Mouse (Mus musculus): ENCODE results near the gene Npas1.

Npas1 gene

GRCm38 (mm10) chr7:16477628-16478027 is at the start of gene Npas1:
Gene Npas1 (minus strand): TSS chr7:16477728.
- no peak for DNase-seq (ENCODE audit: low spot score)

- no peak for DNase-seq (ENCODE audit: low spot score)
These were observed 48.5 kb upstream of the Npas1 start for GRCm38 (mm10) chr7:16525995-16526394.

GRCm38 (mm10) chr7:16525448-16525847 is 47.9 kb upstream of the Npas1 start:
- DNase-seq (ENCODE audit: low spot score): no peak

GRCm38 (mm10) chr7:16524308-16524707 is 46.8 kb upstream of the Npas1 start:
- no peak for DNase-seq (ENCODE audit: low spot score)

GRCm38 (mm10) chr7:16519310-16519709 is 41.8 kb upstream of the Npas1 start:
- DNase-seq (ENCODE audit: low spot score): no peak

DNA sequence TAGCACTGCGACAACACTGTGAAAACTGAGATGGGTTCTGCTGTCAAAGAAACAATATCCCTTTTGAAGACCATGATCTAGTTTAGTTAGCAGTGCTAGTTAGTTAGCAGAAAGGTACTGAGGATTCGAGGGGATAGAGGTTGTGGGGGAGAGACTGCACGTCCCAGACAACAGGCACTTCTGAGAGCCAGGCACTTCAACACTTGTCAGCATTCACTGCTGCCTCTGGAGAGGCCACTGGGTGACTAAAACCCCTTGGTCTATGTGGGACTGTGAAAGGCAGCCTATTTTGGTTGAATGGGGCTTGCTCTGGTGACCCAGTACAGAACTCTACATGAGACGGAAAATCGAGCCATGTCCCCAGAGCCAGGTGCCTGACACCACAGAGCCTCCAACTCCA is 39.7 kb upstream of the Npas1 start:
- DNase-seq (ENCODE audit: low spot score): no peak

- DNase-seq (ENCODE audit: low spot score): no peak
These were observed 29.8 kb upstream of the Npas1 start for GRCm38 (mm10) chr7:16507284-16507683.

DNA sequence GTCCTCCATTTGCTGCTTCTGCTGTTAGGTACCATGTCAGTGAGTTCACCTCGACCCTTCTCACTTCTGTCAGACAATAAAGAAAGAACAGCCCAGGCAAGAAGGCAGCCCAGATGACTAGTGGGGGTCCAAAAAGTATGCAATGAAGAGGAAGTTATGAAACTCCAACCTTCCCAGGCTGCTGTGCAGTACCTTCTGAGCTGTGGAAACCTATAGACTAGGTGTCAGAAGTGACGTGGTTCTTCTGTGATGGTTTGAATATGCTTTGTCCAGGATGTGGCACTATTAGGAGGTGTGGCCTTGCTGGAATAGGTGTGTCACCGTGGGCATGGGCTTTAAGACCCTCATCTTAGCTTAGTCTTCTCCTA is 27.7 kb upstream of the Npas1 start:
- DNase-seq (ENCODE audit: low spot score): no peak

DNA sequence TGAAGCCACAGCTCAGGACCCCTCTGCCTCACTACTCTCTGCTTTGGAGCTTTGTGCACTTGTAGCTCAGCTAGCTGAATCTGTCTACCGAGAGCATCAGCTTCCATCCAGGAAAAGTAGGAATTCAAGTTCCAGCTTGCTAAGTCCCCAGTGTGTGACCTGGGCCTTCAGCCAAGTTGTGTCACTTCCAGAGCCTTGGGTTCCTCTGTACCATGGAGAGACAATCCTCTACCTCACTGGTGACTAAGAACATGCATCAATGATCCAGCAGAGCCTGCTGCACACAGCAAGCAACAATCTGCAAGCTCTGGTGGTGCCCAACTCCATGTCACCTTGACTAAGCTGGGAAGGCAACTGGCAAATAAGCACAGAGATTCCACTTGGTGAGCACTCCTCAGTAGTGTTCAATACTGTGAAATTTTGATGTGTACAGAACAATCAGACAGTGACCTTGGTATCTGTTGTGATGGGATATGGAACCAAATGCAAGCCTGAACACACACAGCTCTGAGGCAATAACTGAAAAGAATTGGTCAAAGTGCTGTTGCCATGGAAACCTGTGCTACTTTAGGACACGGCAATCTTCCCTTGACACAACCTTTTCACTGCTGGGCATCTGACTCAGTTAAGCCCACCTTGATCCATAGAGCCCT is 27.2 kb upstream of the Npas1 start:
- no peak for DNase-seq (ENCODE audit: low spot score)

DNA sequence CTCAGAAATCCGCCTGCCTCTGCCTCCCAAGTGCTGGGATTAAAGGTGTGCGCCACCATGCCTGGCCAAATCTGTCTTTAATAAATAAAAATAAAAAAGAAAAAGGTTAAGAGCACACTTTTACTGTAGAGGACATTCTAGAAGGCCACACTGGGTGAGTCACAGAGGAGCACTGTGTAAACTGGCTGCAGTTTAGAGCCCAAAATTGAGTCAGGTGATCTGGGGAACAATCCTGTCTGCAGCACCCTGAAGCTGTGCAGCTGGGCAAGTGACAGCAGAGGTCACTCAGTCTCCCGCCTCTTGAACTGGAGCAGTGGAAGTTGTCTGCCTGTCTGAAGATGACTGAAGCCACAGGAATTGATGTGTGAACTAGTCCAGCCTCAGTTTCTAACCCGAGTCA is 24.0 kb upstream of the Npas1 start:
- DNase-seq (ENCODE audit: low spot score): no peak

DNA sequence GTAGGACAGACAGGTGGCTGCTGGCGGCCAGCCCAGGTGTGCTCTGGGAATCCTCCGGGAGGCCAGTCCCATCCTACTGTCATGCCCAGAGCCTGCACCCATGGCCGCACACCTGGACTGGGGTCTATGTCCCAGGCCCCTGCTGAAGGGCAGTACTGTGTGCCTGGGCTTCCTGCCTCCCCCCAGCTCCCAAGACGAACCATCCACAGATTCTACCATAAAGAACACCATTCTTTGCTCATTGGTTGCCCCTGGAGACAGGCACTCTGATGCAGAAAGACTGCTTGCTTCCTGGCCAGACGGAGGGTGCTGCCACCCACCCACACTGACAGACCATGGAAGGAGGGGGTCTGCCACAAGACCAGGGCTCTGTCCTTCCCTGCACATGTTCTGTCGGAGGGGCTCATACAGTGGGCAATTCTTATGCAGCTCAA is 22.2 kb upstream of the Npas1 start:
- no peak for DNase-seq (ENCODE audit: low spot score)

DNA sequence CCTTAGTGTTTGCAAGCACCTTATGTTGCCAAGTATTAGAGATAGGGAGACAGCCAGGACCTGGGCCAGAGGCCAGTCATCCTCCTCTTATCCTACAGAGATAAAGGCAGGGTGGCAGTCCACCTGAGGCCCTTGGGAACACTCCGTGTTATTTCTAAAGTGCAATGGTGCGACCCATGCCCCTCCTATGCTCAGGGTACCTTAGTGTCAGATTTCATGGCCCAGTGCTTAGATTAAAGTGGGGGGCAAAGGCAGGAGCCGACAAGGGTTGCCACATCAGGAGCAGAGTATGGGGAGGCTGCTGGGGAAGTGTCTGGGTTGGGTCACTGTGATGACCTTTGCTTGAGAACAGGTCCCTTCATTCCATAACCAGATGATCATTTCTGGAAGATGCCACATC is 18.7 kb upstream of the Npas1 start:
- DNase-seq (ENCODE audit: low spot score): no peak

DNA sequence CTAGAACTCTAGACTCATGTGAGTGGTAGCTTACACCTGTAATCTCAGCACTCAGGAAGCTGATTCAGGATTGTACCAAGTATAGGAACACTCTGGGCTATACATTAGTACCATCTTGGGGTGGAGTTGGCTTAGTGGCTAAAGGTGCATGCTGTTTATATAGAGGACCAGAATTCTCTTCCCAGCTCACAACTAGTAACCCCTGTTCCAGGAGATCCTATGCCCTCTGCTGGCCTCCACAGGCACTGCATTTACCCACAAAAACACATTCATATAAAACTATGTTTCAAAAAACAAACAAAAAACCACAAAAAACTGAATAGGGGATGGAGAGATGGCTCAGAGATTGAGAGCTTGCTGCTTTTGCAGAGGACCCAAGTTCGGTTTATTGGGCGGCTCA is 15.8 kb upstream of the Npas1 start:
- DNase-seq (ENCODE audit: low spot score): no peak

- no peak for DNase-seq (ENCODE audit: low spot score)
These were observed 14.7 kb upstream of the Npas1 start for GRCm38 (mm10) chr7:16492211-16492610.

- peak; percentile 31 for DNase-seq (ENCODE audit: low spot score)
These were observed 14.2 kb upstream of the Npas1 start for GRCm38 (mm10) chr7:16491759-16492158.

DNA sequence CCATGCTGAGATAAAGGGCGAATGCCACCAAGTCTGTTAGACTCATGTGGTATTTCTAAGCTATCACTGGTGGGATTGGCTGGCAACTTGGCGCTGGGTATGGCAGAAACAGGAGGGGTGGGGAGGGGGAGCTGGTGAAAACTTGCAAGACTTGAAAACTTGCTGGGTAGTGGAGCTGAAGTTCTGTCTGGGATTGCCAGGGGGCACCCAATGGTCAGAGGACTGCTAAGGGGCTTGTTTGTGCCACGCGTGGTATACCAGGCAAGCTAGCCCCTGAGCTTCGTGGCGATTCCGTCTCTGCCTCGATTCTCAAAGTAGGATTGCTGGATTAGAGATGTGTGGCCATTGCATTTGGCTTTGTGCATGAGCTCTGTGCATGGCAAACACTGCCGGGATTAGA is 12.4 kb upstream of the Npas1 start:
- no peak for DNase-seq (ENCODE audit: low spot score)

DNA sequence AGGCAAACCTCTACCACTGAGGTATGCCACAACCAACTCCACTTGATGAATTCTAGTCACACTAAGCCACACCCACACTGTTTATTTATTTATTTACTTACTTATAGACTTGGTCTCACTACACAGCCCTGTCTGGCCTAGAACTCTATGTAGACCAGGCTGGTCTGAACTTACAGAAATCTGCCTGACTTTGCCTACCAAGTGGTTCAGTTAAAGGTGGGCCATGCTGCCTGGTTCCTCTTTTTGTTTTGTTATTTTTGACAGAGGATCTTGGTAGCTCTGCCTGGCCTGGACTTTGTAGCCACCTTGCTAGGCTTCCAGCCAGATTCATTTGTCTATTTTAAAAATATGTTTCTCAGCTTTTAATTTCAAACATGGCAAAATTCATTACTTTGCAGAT is 11.3 kb upstream of the Npas1 start:
- DNase-seq (ENCODE audit: low spot score): no peak

GRCm38 (mm10) chr7:16476600-16476989 is 933 bp downstream of the Npas1 start:
- DNase-seq (ENCODE audit: low spot score): no peak

DNA sequence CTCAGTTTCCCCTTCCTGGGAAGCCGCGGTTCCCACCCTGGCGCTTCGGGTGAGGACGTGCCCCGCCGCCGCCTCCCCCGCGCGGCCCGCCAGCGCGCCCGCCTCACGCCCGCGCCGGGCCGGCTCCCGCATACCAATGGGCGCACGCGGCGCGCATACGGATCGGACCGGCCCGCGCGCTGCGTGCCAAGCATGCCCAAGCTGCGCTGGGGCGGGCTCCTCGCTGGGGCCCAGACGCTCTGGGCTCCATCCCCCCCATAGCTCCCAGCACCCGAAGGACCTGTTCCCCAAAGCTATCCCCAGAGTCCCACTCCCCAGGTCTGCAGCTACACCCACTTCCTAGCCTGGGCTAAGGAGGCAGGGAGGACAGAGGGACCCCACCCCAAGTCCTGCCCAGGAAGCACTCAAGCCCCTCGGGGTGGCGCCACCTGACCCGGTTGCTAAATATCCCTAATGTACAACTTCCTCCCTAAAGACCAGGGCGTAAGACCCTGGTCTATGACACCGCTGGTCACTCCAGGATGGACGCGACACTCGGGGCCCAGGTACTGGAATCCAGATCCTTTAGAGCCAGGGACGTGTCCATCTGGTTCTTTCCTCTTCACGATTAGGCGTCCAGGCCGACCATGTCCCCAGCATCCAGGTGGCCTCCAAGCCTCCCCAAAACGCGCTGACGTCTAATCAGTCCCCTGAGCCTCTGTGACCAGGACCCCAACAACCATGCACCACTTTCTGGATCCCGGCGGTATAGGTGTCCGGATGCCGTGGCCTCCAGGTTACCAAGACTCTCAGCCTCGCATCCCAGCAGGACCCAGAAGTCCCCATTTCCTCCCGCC is 1.5 kb downstream of the Npas1 start:
- no peak for DNase-seq (ENCODE audit: low spot score)

- no peak for DNase-seq (ENCODE audit: low spot score)
These were observed 2.2 kb downstream of the Npas1 start for GRCm38 (mm10) chr7:16475321-16475720.

DNA sequence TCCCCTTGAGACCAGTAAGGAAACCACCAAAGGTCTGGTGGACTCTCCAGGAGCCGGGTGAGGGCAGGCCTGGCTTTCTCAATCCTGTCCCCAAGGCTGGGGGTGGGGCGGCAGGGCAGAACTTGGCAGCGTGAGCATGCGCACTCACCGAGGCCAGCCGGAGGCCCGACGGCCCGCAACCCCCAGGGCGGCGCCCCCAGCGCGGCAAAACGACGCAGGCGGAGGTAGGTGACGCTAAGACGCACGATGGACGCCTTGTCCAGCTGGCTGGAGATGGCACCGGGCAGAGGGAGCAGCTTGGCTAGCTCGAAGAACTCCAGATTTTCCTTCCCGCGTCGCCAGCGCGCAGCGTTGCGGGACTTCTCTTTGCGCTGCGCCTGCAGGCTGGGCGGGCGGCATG is 3.1 kb downstream of the Npas1 start:
- no peak for DNase-seq (ENCODE audit: low spot score)

GRCm38 (mm10) chr7:16473847-16474246 is 3.7 kb downstream of the Npas1 start:
- no peak for DNase-seq (ENCODE audit: low spot score)

GRCm38 (mm10) chr7:16472116-16472709 is 5.3 kb downstream of the Npas1 start:
- DNase-seq (ENCODE audit: low spot score): no peak
